Mouse (Mus musculus): ENCODE measurements around the gene Kcnip1.

Kcnip1 gene

DNA sequence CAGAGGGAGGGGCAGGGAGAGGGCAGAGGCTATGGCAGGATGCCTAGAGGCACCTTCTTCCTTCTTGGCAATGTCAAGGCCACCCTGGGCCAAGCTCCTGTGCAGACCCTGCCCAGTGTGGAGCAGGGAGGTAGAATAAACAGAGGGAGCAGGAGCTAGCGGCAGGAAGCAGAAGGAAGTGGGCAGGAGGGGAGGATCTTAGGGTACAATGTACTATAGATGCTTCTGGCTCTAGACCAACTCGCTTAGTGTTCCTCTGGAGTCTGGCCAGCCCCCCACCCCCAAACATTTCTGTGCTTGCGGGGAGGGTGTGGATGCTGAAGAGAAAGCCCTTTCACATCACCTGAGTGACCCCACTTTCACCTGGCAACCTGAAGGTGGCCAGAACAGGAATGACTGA lies 413.3 kb downstream of the Kcnip1 start:
- no peak for DNase-seq (ENCODE audit: extremely low read depth, low read depth, low spot score)
